Mouse (Mus musculus): Measurements from ENCODE around the gene Gria3. TPM values are rescaled to one million over a fixed set of nuclear protein-coding genes. Genes with fewer than 3 reads are reported as not detected.

Gria3 gene
- total RNA-seq (2023), result 0.12 to 0.50 TPM in 2 of 4 replicates, not detected in the others

GRCm38 (mm10) chrX:41400058-41400904, at the start of gene Gria3:
Gene Gria3 (plus strand): TSS chrX:41400854.

